Mouse (Mus musculus) activated CD4-positive, CD25-positive, alpha-beta regulatory T cell, adult 9 weeks (primary cell): ENCODE measurements around the gene Irf4. TPM values are rescaled to one million over a fixed set of nuclear protein-coding genes. Genes with fewer than 3 reads are reported as not detected.

Source experiments
- polyA plus RNA-seq: library from polyadenylated mRNA; unstranded; fragments of 100-300 nt; shearing (Covaris generic); gene quantifications from one replicate; pipeline ENCODE4 v1.2.1, GENCODE M21; 2017

Gene Irf4
- polyA plus RNA-seq, result 33.0 TPM

GRCm38 (mm10) chr13:30749021-30749556, at the start of gene Irf4:
TSS of gene Irf4 (plus strand) at chr13:30749226.

Other genes starting within 250 kb of the Irf4 start
- 60.1 TPM for gene Uqcrfs1, start 203.9 kb upstream of the Irf4 start, polyA plus RNA-seq
- gene Dusp22, start 89.2 kb upstream of the Irf4 start, polyA plus RNA-seq, result 2.1 TPM
- gene Hus1b, start 198.5 kb downstream of the Irf4 start, polyA plus RNA-seq, result 0.23 TPM
- gene Exoc2, start 224.9 kb downstream of the Irf4 start, polyA plus RNA-seq, result 114 TPM
- gene Gm5447, start 225.0 kb downstream of the Irf4 start, polyA plus RNA-seq, result not detected